Mouse (Mus musculus) testis, adult 2 months (tissue): ENCODE measurements around the gene Hist1h2bg. TPM values are rescaled to one million over a fixed set of nuclear protein-coding genes. Genes with fewer than 3 reads are reported as not detected.
A peak's percentile ranks its signal among the peaks of the same experiment; 100 is the strongest.
"Not testable (repeated sequence)": the region's sequence is repeated elsewhere in the genome, so short reads cannot be mapped to it uniquely, and the experiment has no call there.

ENCODE experiments used
- H3K27ac ChIP-seq: fragments of 200-500 bp; 2 replicates; pipeline ENCODE4 v1.5.1; 2012; ENCODE audit warnings: low read depth, low read length; ENCODE audit not compliant: control insufficient read depth, insufficient read depth
- H3K27me3 ChIP-seq: fragments of 200-500 bp; 2 replicates; pipeline ENCODE4 v1.6.1; 2012; ENCODE audit warnings: mild to moderate bottlenecking, low read length, moderate library complexity; ENCODE audit not compliant: control insufficient read depth, insufficient read depth
- H3K36me3 ChIP-seq: fragments of 200-500 bp; 2 replicates; pipeline ENCODE4 v1.6.1; 2012; ENCODE audit warnings: mild to moderate bottlenecking, low read length; ENCODE audit not compliant: control insufficient read depth, insufficient read depth
- H3K4me1 ChIP-seq: fragments of 200-500 bp; 2 replicates; pipeline ENCODE4 v1.6.1; 2012; ENCODE audit warnings: low read length; ENCODE audit not compliant: control insufficient read depth, insufficient read depth
- H3K4me3 ChIP-seq: fragments of 200-500 bp; 2 replicates; pipeline ENCODE4 v1.5.1; 2012; ENCODE audit warnings: low read depth, mild to moderate bottlenecking, low read length, moderate library complexity, mixed read lengths; ENCODE audit not compliant: control insufficient read depth
- CTCF ChIP-seq: fragments of 200-500 bp; IDR thresholded peaks from 2 replicates; pipeline ENCODE4 v1.5.1; 2012; ENCODE audit warnings: low read depth, mild to moderate bottlenecking, inconsistent platforms, low read length, moderate library complexity; ENCODE audit not compliant: control insufficient read depth, insufficient read depth, insufficient replicate concordance
- POLR2A ChIP-seq: fragments of 200-500 bp; IDR thresholded peaks from 2 replicates; pipeline ENCODE4 v1.6.1; 2012; ENCODE audit warnings: low read depth, mild to moderate bottlenecking, inconsistent platforms, low read length, moderate library complexity; ENCODE audit not compliant: control insufficient read depth
- polyA plus RNA-seq: library from polyadenylated mRNA; depleted of rRNA; stranded (reverse); fragments of >200 nt; gene quantifications from 2 replicates; pipeline ENCODE4 v1.2.3, GENCODE M21; 2012

Gene Hist1h2bg
- polyA plus RNA-seq, 1 experiment: 7.8 TPM

GRCm38 (mm10) chr13:23529480-23530165, 41.6 kb upstream of the Hist1h2bg start:
- TF ChIP-seq POLR2A (no peak), CTCF (no peak)
- no peak overlapping the region; the same call in 1 of the 2 replicates for H3K4me3 ChIP-seq
- H3K27ac ChIP-seq: peak overlapping the region; percentile 99; the same call in 1 of the 2 replicates
- H3K4me1 ChIP-seq: peaks cover 9% of the 10 kb centered on the region; the same call in 1 of the 2 replicates
- no peaks in the 10 kb centered on the region for H3K27me3 ChIP-seq
- no peaks in the 10 kb centered on the region for H3K36me3 ChIP-seq

- no peak for TF ChIP-seq CTCF
- no peak for TF ChIP-seq POLR2A
- Histone ChIP-seq H3K36me3 (no peaks in the 10 kb centered on the region), H3K27me3 (no peaks in the 10 kb centered on the region), H3K4me1 (peaks cover 9% of the 10 kb centered on the region), H3K27ac (peak overlapping the region; percentile 99), H3K4me3 (peak overlapping the region; percentile 79)
Measured at GRCm38 (mm10) chr13:23530181-23530900, 40.9 kb upstream of the Hist1h2bg start.

GRCm38 (mm10) chr13:23530901-23531875, 40.0 kb upstream of the Hist1h2bg start, which contains the start of gene Hist1h4h:
TSS of gene Hist1h4h (plus strand) at chr13:23531050.
- peaks cover 7% of the 10 kb centered on the region for H3K4me1 ChIP-seq

GRCm38 (mm10) chr13:23532262-23533075, 38.7 kb upstream of the Hist1h2bg start:
- no peaks in the 10 kb centered on the region for H3K27me3 ChIP-seq
- H3K36me3 ChIP-seq: no peaks in the 10 kb centered on the region
- peak overlapping the region; percentile 39 for H3K27ac ChIP-seq
- peaks cover 7% of the 10 kb centered on the region for H3K4me1 ChIP-seq
- no peak overlapping the region for H3K4me3 ChIP-seq
- TF ChIP-seq CTCF (no peak), POLR2A (no peak)

More at GRCm38 (mm10) chr13:23530901-23531875, 40.0 kb upstream of the Hist1h2bg start, which contains the start of gene Hist1h4h:
- Histone ChIP-seq H3K27me3 (no peaks in the 10 kb centered on the region), H3K36me3 (no peaks in the 10 kb centered on the region), H3K27ac (peak within 1 kb of the TSS; percentile 99), H3K4me3 (peak within 1 kb of the TSS; percentile 79)
- TF ChIP-seq POLR2A (peak; percentile 83), CTCF (no peak)

GRCm38 (mm10) chr13:23533560-23534367, 37.4 kb upstream of the Hist1h2bg start, which contains the start of gene Hist1h2af:
TSS of gene Hist1h2af (plus strand) at chr13:23533906.
- H3K4me3 ChIP-seq: peak within 1 kb of the TSS; percentile 50; the same call in 1 of the 2 replicates
- not testable (repeated sequence) for H3K36me3 ChIP-seq, H3K4me1 ChIP-seq, H3K27me3 ChIP-seq, H3K27ac ChIP-seq

- TF ChIP-seq POLR2A (no peak), CTCF (no peak)
- no peak overlapping the region for H3K27ac ChIP-seq
- H3K27me3 ChIP-seq: no peaks in the 10 kb centered on the region
- no peaks in the 10 kb centered on the region for H3K36me3 ChIP-seq
- H3K4me3 ChIP-seq: no peak overlapping the region; the same call in 1 of the 2 replicates
- H3K4me1 ChIP-seq: peaks cover 7% of the 10 kb centered on the region
Measured at GRCm38 (mm10) chr13:23534368-23535131, 36.6 kb upstream of the Hist1h2bg start.
